Mouse (Mus musculus): ENCODE results near the gene Pomt1.

GRCm38 (mm10) chr2:32287334-32287840, 51.0 kb downstream of the Pomt1 start, which contains the start of gene Golga2:
- TF ChIP-seq CTCF (IDR thresholded peaks at IDR 0.05; ENCODE audit: low read depth) (no peak), EP300 (IDR thresholded peaks at IDR 0.05; ENCODE audit: low read depth) (no peak)
